Mouse (Mus musculus) lung, embryonic 14.5 days (tissue): ENCODE results near the gene Gpi1. TPM values are rescaled to one million over a fixed set of nuclear protein-coding genes. Genes with fewer than 3 reads are reported as not detected.

Experiments used
- ATAC-seq: fragments of 200-750 bp; cut with Nextera tagmentation; 2 replicates; pipeline ENCODE4 v1.8.0; 2017; ENCODE audit warnings: mild to moderate bottlenecking, moderate TSS enrichment, moderate library complexity; ENCODE audit not compliant: insufficient read depth
- DNase-seq: peaks from one replicate; pipeline ENCODE4 v3.0.0-alpha.2; 2015
- H3K27ac ChIP-seq: fragments of 300-500 bp; sonication (generic); 2 replicates; pipeline ENCODE4 v1.5.1; 2014; ENCODE audit warnings: low read depth, mild to moderate bottlenecking, moderate library complexity
- H3K27me3 ChIP-seq: fragments of 300-500 bp; sonication (generic); 2 replicates; pipeline ENCODE4 v1.6.1; 2014; ENCODE audit warnings: low read length, control low read depth; ENCODE audit not compliant: insufficient read depth
- H3K36me3 ChIP-seq: fragments of 300-500 bp; sonication (generic); 2 replicates; pipeline ENCODE4 v1.6.1; 2014; ENCODE audit warnings: control low read depth; ENCODE audit not compliant: insufficient read depth
- H3K4me1 ChIP-seq: fragments of 300-500 bp; sonication (generic); 2 replicates; pipeline ENCODE4 v1.6.1; 2014; ENCODE audit warnings: antibody characterized with exemption, control low read depth; ENCODE audit not compliant: insufficient read depth
- H3K4me2 ChIP-seq: fragments of 300-500 bp; sonication (generic); 2 replicates; pipeline ENCODE4 v1.6.1; 2014; ENCODE audit warnings: mild to moderate bottlenecking
- H3K4me3 ChIP-seq: fragments of 300-500 bp; sonication (generic); 2 replicates; pipeline ENCODE4 v1.5.1; 2014; ENCODE audit warnings: low read depth, low read length
- H3K9ac ChIP-seq: fragments of 300-500 bp; sonication (generic); 2 replicates; pipeline ENCODE4 v1.6.1; 2014
- H3K9me3 ChIP-seq: fragments of 300-500 bp; sonication (generic); 2 replicates; pipeline ENCODE4 v1.6.1; 2016; ENCODE audit warnings: low read depth, low read length, control low read depth
- CTCF ChIP-seq: IDR thresholded peaks from 2 replicates; pipeline ENCODE4 v1.5.1; 2016; ENCODE audit warnings: antibody characterized with exemption, low read depth
- WGBS: fragments of 180-500 bp; shearing (Covaris S2); extraction: QIAGEN DNeasy Blood & Tissue Kit; methylation state at CpG from one replicate; pipeline ENCODE4 v1.1.7; 2014; 5-methylcytosine and 5-hydroxymethylcytosine counted together
- polyA plus RNA-seq: library from polyadenylated mRNA; unstranded; fragments of >200 nt; fragmentation: Nextera tagmentation; extraction: Ambion mirVana; gene quantifications from 2 replicates; pipeline ENCODE4 v1.2.1, GENCODE M21; 2014

The Gpi1 gene
- polyA plus RNA-seq, 1 experiment from 2014 or later, result 260 TPM

GRCm38 (mm10) chr7:34167766-34168469 lies 62.2 kb downstream of the Gpi1 start:
- H3K4me3 ChIP-seq, result peak overlapping the region; percentile 96
- H3K4me2 ChIP-seq, result peak overlapping the region; percentile 71
- H3K4me1 ChIP-seq, result 0 out of 2 replicates have a peak, but pooled peaks cover 3% of the 10 kb centered on the region
- peak; percentile 77 for ATAC-seq
- H3K27me3 ChIP-seq, result no peaks in the 10 kb centered on the region
- H3K9me3 ChIP-seq, result no peaks in the 10 kb centered on the region
- peak overlapping the region; percentile 89 for H3K27ac ChIP-seq
- TF ChIP-seq CTCF, result no peak
- DNase-seq, result peak; percentile 35
- H3K9ac ChIP-seq, result peak overlapping the region; percentile 96
- 0% methylated on average over 54 of the region's 54 CpGs for WGBS
- peaks cover 24% of the 10 kb centered on the region for H3K36me3 ChIP-seq

- no peak for ATAC-seq
- peak overlapping the region; percentile 20; the same call in 1 of the 2 replicates for H3K4me3 ChIP-seq
- H3K27ac ChIP-seq, result no peak overlapping the region
- 0 out of 2 replicates have a peak, but pooled peaks cover 3% of the 10 kb centered on the region for H3K4me1 ChIP-seq
- peak; percentile 43 for TF ChIP-seq CTCF
- peak overlapping the region; percentile 52 for H3K4me2 ChIP-seq
- peak; percentile 55 for DNase-seq
- peak overlapping the region; percentile 36; the same call in 1 of the 2 replicates for H3K9ac ChIP-seq
- 49% methylated on average over 4 of the region's 4 CpGs for WGBS
- H3K9me3 ChIP-seq, result no peaks in the 10 kb centered on the region
- H3K27me3 ChIP-seq, result no peaks in the 10 kb centered on the region
- H3K36me3 ChIP-seq, result peaks cover 35% of the 10 kb centered on the region
These were observed 63.3 kb downstream of the Gpi1 start for GRCm38 (mm10) chr7:34166850-34167249.

DNA sequence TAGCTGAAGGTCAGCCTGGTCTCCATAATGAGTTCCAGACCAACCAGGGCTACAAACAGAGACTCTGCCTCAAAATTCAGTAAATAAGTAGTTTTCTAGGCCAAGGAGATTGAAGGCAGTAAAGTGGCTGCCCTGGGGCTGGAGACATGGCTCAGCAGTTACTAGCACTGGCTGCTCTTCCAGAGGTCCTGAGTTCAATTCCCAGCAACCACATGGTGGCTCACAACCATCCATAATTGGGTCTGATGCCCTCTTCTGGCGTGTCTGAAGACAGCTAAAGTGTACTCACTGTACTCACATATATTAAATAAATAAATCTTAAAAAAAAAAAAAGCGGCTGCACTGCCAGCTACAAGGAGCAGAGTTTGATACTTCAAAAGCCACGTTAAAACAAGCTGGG lies 64.1 kb downstream of the Gpi1 start:
- DNase-seq, result no peak
- no peak for TF ChIP-seq CTCF
- no peak for ATAC-seq
- 63% methylated on average over 3 of the region's 3 CpGs for WGBS
- no peak overlapping the region for H3K9ac ChIP-seq
- H3K9me3 ChIP-seq, result no peaks in the 10 kb centered on the region
- 0 out of 2 replicates have a peak, but pooled peaks cover 3% of the 10 kb centered on the region for H3K4me1 ChIP-seq
- peaks cover 43% of the 10 kb centered on the region for H3K36me3 ChIP-seq
- H3K4me3 ChIP-seq, result no peak overlapping the region
- H3K27me3 ChIP-seq, result no peaks in the 10 kb centered on the region
- H3K4me2 ChIP-seq, result no peak overlapping the region; the same call in 1 of the 2 replicates
- no peak overlapping the region for H3K27ac ChIP-seq

DNA sequence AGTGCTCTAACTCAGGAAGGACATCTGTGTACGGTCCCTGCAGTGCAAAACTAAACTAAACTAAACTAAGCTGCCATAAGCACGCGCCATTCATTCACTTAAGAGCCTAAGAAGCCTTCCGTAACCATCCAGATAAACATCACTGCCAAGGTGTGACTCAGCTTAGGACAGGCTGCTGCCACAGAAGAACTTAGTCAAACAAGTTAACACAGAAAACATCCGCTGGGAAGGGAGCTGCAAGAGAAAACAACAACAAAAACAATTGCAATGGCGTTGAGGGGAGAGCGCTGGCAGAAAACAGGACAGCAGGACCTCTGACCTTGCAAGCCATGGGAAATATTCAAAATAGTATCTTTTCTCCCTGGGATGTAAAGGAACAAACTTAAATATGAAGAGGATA lies 65.5 kb downstream of the Gpi1 start:
- Histone ChIP-seq H3K4me2 (no peak overlapping the region), H3K27me3 (no peaks in the 10 kb centered on the region), H3K36me3 (peaks cover 56% of the 10 kb centered on the region), H3K4me1 (0 out of 2 replicates have a peak, but pooled peaks cover 3% of the 10 kb centered on the region), H3K9ac (no peak overlapping the region), H3K4me3 (no peak overlapping the region), H3K9me3 (no peaks in the 10 kb centered on the region), H3K27ac (no peak overlapping the region)
- no peak for ATAC-seq
- DNase-seq, result no peak
- TF ChIP-seq CTCF, result no peak
- WGBS, result 87% methylated on average over 7 of the region's 7 CpGs

DNA sequence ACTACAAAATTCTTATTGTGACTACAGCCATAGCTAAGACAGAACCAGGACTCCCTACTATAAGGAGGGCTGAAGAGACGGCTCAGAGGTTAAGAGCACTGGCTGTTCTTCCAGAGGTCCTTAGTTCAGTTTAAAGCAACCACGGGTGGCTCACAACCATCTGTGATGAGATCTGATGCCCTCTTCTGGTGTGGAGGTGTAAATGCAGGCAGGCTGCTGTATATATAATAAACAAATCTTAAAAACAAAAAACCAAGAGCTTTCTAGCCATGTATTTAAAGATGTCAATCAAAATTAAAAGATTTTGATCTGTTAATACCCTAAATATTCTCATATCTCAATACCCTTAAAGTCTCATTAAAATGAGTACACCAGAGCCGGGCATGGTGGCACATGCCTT lies 71.0 kb downstream of the Gpi1 start:
- H3K9ac ChIP-seq, result no peak overlapping the region
- H3K36me3 ChIP-seq, result peaks cover 95% of the 10 kb centered on the region
- no peak for ATAC-seq
- no peak overlapping the region for H3K4me3 ChIP-seq
- H3K9me3 ChIP-seq, result no peaks in the 10 kb centered on the region
- no peaks in the 10 kb centered on the region for H3K27me3 ChIP-seq
- H3K27ac ChIP-seq, result no peak overlapping the region
- DNase-seq, result no peak
- no peaks in the 10 kb centered on the region for H3K4me1 ChIP-seq
- 90% methylated on average over 3 of the region's 3 CpGs for WGBS
- H3K4me2 ChIP-seq, result no peak overlapping the region
- TF ChIP-seq CTCF, result peak; percentile 19; the same call in 1 of the 2 replicates

- no peaks in the 10 kb centered on the region for H3K9me3 ChIP-seq
- no peaks in the 10 kb centered on the region for H3K4me1 ChIP-seq
- no peak overlapping the region for H3K4me3 ChIP-seq
- H3K4me2 ChIP-seq, result no peak overlapping the region
- no peak for TF ChIP-seq CTCF
- H3K9ac ChIP-seq, result no peak overlapping the region
- WGBS, result 93% methylated on average over 3 of the region's 3 CpGs
- H3K27ac ChIP-seq, result no peak overlapping the region
- H3K36me3 ChIP-seq, result peaks cover 96% of the 10 kb centered on the region
- DNase-seq (no peak), ATAC-seq (no peak)
- H3K27me3 ChIP-seq, result no peaks in the 10 kb centered on the region
These were observed 72.1 kb downstream of the Gpi1 start for GRCm38 (mm10) chr7:34157994-34158393.

Other genes starting within 250 kb of the Gpi1 start
- gene Scgb2b27, start 216.4 kb downstream of the Gpi1 start, polyA plus RNA-seq, result not detected in 2 replicates
- not detected in 2 replicates for gene Scgb1b27, start 208.9 kb downstream of the Gpi1 start, polyA plus RNA-seq
- gene Scgb1b30, start 134.9 kb downstream of the Gpi1 start, polyA plus RNA-seq, result not detected in 2 replicates
- gene Wtip, start 97.1 kb downstream of the Gpi1 start, polyA plus RNA-seq, result 7.1 and 10.1 TPM in 2 replicates
- 229 and 231 TPM in 2 replicates for gene Uba2, start 60.7 kb downstream of the Gpi1 start, polyA plus RNA-seq
- 53.7 and 54.1 TPM in 2 replicates for gene Pdcd2l, start 33.7 kb downstream of the Gpi1 start, polyA plus RNA-seq
- 0.88 TPM in 1 of 2 replicates, not detected in the other for gene Gm6096, start 20.7 kb upstream of the Gpi1 start, polyA plus RNA-seq
- 54.7 and 59.2 TPM in 2 replicates for gene 4931406P16Rik, start 83.2 kb upstream of the Gpi1 start, polyA plus RNA-seq
- gene Lsm14a, start 163.0 kb upstream of the Gpi1 start, polyA plus RNA-seq, result 58.2 and 58.7 TPM in 2 replicates